ENCODE assay signal across 9 mouse cellular contexts in genomic region chr14:78287906-78288800, GRCm38 (mm10). TPM values are rescaled to one million over a fixed set of nuclear protein-coding genes. Genes with fewer than 3 reads are reported as not detected.
DNase-seq lines count a peak whose midpoint lies in the region; ATAC-seq and TF ChIP-seq lines count a peak whose summit lies in the region.
"Had no signal": no experiment of that assay in that cellular context is flagged by ENCODE, and none has a peak within 500 bp of the region (broad histone marks: within the 10 kb centered on the region; RNA-seq: fewer than 3 reads in every experiment).

No protein-coding gene starts in this region.

- H3K9ac ChIP-seq in forebrain, embryonic 11.5 days (ENCODE audit: low read length) = no peak overlapping the region
- H3K9ac ChIP-seq in forebrain, embryonic 12.5 days = no peak overlapping the region
- no peak overlapping the region for H3K9ac ChIP-seq in limb, embryonic 14.5 days (ENCODE audit: low read depth, low read length, severe bottlenecking)
- H3K9ac ChIP-seq: hindbrain, embryonic 15.5 days had no signal

- peaks cover 13% of the 10 kb centered on the region for H3K4me1 ChIP-seq in forebrain, embryonic 11.5 days (replicated peaks; ENCODE audit: control insufficient read depth, insufficient read depth, low read length)
- peaks cover 41% of the 10 kb centered on the region for H3K4me1 ChIP-seq in forebrain, embryonic 12.5 days
- peaks cover 3% of the 10 kb centered on the region; the same call in 1 of the 2 replicates for H3K4me1 ChIP-seq in limb, embryonic 14.5 days (ENCODE audit: control insufficient read depth, insufficient read depth, low read length)

- H3K9me3 ChIP-seq in forebrain, embryonic 11.5 days (ENCODE audit: control insufficient read depth, low read length) = no peaks in the 10 kb centered on the region
- H3K9me3 ChIP-seq in forebrain, embryonic 12.5 days = no peaks in the 10 kb centered on the region
- no peaks in the 10 kb centered on the region for H3K9me3 ChIP-seq in limb, embryonic 14.5 days (ENCODE audit: control insufficient read depth, low read length)
- H3K9me3 ChIP-seq: hindbrain, embryonic 15.5 days had no signal

- no peaks in the 10 kb centered on the region for H3K36me3 ChIP-seq in forebrain, embryonic 11.5 days (ENCODE audit: control insufficient read depth, insufficient read depth, low read length)
- no peaks in the 10 kb centered on the region for H3K36me3 ChIP-seq in forebrain, embryonic 12.5 days (replicated peaks)
- no peaks in the 10 kb centered on the region for H3K36me3 ChIP-seq in limb, embryonic 14.5 days (ENCODE audit: control insufficient read depth, insufficient read depth, low read length)
- H3K36me3 ChIP-seq: hindbrain, embryonic 15.5 days had no signal

- no peak overlapping the region for H3K4me2 ChIP-seq in forebrain, embryonic 11.5 days (ENCODE audit: low read depth, low read length, severe bottlenecking)
- no peak overlapping the region for H3K4me2 ChIP-seq in forebrain, embryonic 12.5 days
- H3K4me2 ChIP-seq in limb, embryonic 14.5 days (replicated peaks; ENCODE audit: low read depth, low read length, severe bottlenecking) = no peak overlapping the region
- H3K4me2 ChIP-seq: hindbrain, embryonic 15.5 days had no signal

- no peak for ATAC-seq in forebrain, embryonic 11.5 days (replicated peaks; ENCODE audit: low FRiP score)
- no peak for ATAC-seq in forebrain, embryonic 12.5 days (ENCODE audit: low FRiP score)
- 0 out of 2 replicates have a peak, but pooled peaks have one; percentile 41 for ATAC-seq in frontal cortex, adult (ENCODE audit: low TSS enrichment)
- ATAC-seq in limb, embryonic 14.5 days (ENCODE audit: low FRiP score, low read depth) = no peak; the same call in 1 of the 2 replicates

- peak overlapping the region; percentile 50; the same call in 1 of the 2 replicates for H3K27ac ChIP-seq in forebrain, embryonic 11.5 days (ENCODE audit: low read depth, low read length)
- H3K27ac ChIP-seq in forebrain, embryonic 12.5 days = no peak overlapping the region
- H3K27ac ChIP-seq in limb, embryonic 14.5 days (replicated peaks; ENCODE audit: low read depth, low read length) = no peak overlapping the region
- H3K27ac ChIP-seq: hindbrain, embryonic 15.5 days had no signal

- TF ChIP-seq POLR2A in limb, embryonic 14.5 days (IDR thresholded peaks at IDR 0.05; ENCODE audit: borderline replicate concordance, extremely low read depth, insufficient read depth, insufficient read length) = no peak

- H3K4me3 ChIP-seq in forebrain, embryonic 11.5 days (ENCODE audit: low read depth, low read length) = no peak overlapping the region
- no peak overlapping the region for H3K4me3 ChIP-seq in forebrain, embryonic 12.5 days (replicated peaks)
- H3K4me3 ChIP-seq in limb, embryonic 14.5 days (replicated peaks; ENCODE audit: low read length) = no peak overlapping the region
- H3K4me3 ChIP-seq: hindbrain, embryonic 15.5 days had no signal

- 30% methylated on average over 7 of the region's 7 CpGs for WGBS in forebrain, embryonic 11.5 days
- 23% methylated on average over 7 of the region's 7 CpGs for WGBS in forebrain, embryonic 12.5 days
- WGBS in limb, embryonic 14.5 days = 46% methylated on average over 7 of the region's 7 CpGs

- DNase-seq in forebrain, embryonic 11.5 days (ENCODE audit: low spot score) = peak; percentile 79
- peak; percentile 12 for DNase-seq in ovary, postnatal 36 days (ENCODE audit: low spot score)
- DNase-seq in ovary, postnatal 10 days (ENCODE audit: low spot score) = no peak
- DNase-seq in c-Kit-negative CD71-positive TER-119-positive erythroid progenitor cells, embryonic 14.5 days (ENCODE audit: low read depth, low spot score) = peak; percentile 1
- DNase-seq in limb, embryonic 14.5 days (ENCODE audit: low spot score) = peak; percentile 82
- DNase-seq in right cerebral cortex, postnatal 14 days = peak; percentile 64

- peaks cover 2% of the 10 kb centered on the region; the same call in 1 of the 2 replicates for H3K27me3 ChIP-seq in forebrain, embryonic 11.5 days (ENCODE audit: control insufficient read depth, insufficient read depth, low read length)
- peaks cover 34% of the 10 kb centered on the region for H3K27me3 ChIP-seq in forebrain, embryonic 12.5 days
- H3K27me3 ChIP-seq in limb, embryonic 14.5 days (ENCODE audit: control insufficient read depth, insufficient read depth, low read length) = no peaks in the 10 kb centered on the region
- H3K27me3 ChIP-seq: hindbrain, embryonic 15.5 days had no signal

RNA-seq across cellular contexts. Expression of gene Tnfsf11, which starts 19.7 kb away (rescaled TPM):
- 0.31 and 0.45 TPM in 2 replicates for polyA plus RNA-seq in forebrain, embryonic 11.5 days (2014; fragmentation: Nextera tagmentation; extraction: Ambion mirVana)
- 0.22 and 0.37 TPM in 2 replicates for polyA plus RNA-seq in forebrain, embryonic 12.5 days (2016; fragmentation: Nextera tagmentation; extraction: Ambion mirVana)
- polyA plus RNA-seq in limb, embryonic 14.5 days (2012; rRNA removed) = 0.90 and 0.98 TPM in 2 replicates
- polyA plus RNA-seq in limb, embryonic 14.5 days (2014; fragmentation: Nextera tagmentation; extraction: Ambion mirVana) = 0.84 and 1.1 TPM in 2 replicates
